ENCODE assay signal across 11 mouse cellular contexts in genomic region chr17:53578776-53579175, GRCm38 (mm10). TPM values are rescaled to one million over a fixed set of nuclear protein-coding genes. Genes with fewer than 3 reads are reported as not detected.
DNase-seq lines count a peak whose midpoint lies in the region; ATAC-seq and TF ChIP-seq lines count a peak whose summit lies in the region.
"Had no signal": no experiment of that assay in that cellular context is flagged by ENCODE, and none has a peak within 500 bp of the region (broad histone marks: within the 10 kb centered on the region; RNA-seq: fewer than 3 reads in every experiment).

No protein-coding gene starts in this region.

- no peaks in the 10 kb centered on the region for H3K9me3 ChIP-seq in heart, postnatal 0 days (replicated peaks; ENCODE audit: control insufficient read depth, low read length)
- H3K9me3 ChIP-seq in hindbrain, embryonic 16.5 days (ENCODE audit: control insufficient read depth, low read length), result no peaks in the 10 kb centered on the region
- H3K9me3 ChIP-seq: embryonic facial prominence, embryonic 10.5 days; limb, embryonic 15.5 days had no signal

- 10% methylated on average over 9 of the region's 9 CpGs for WGBS in cerebellum, adult 2 months
- WGBS in heart, postnatal 0 days, result 31% methylated on average over 9 of the region's 9 CpGs
- WGBS in hindbrain, embryonic 16.5 days, result 55% methylated on average over 6 of the region's 9 CpGs

- peak overlapping the region; percentile 99 for H3K27ac ChIP-seq in cerebellum, adult 2 months (ENCODE audit: insufficient read depth, low read length)
- peak overlapping the region; percentile 60 for H3K27ac ChIP-seq in heart, postnatal 0 days (ENCODE audit: low read depth)
- H3K27ac ChIP-seq in hindbrain, embryonic 16.5 days (ENCODE audit: low read depth, low read length), result no peak overlapping the region
- H3K27ac ChIP-seq: embryonic facial prominence, embryonic 10.5 days; limb, embryonic 15.5 days had no signal

- no peaks in the 10 kb centered on the region for H3K27me3 ChIP-seq in cerebellum, adult 2 months (ENCODE audit: control insufficient read depth, insufficient read depth, low read length)
- no peaks in the 10 kb centered on the region for H3K27me3 ChIP-seq in heart, postnatal 0 days (ENCODE audit: control insufficient read depth, insufficient read depth, low read length)
- H3K27me3 ChIP-seq in splenic B cell, adult 2 months (ENCODE audit: control insufficient read depth, insufficient read depth, low read length, poor library complexity, severe bottlenecking), result no peaks in the 10 kb centered on the region
- no peaks in the 10 kb centered on the region for H3K27me3 ChIP-seq in hindbrain, embryonic 16.5 days (replicated peaks; ENCODE audit: control insufficient read depth, insufficient read depth, low read length)
- H3K27me3 ChIP-seq: limb, embryonic 15.5 days had no signal

- H3K4me3 ChIP-seq in cerebellum, adult 2 months (replicated peaks; ENCODE audit: insufficient read depth, low read depth, low read length), result peak overlapping the region; percentile 27
- no peak overlapping the region for H3K4me3 ChIP-seq in heart, postnatal 0 days (ENCODE audit: low read depth, low read length)
- no peak overlapping the region for H3K4me3 ChIP-seq in hindbrain, embryonic 16.5 days (ENCODE audit: low read length)
- H3K4me3 ChIP-seq: embryonic facial prominence, embryonic 10.5 days; limb, embryonic 15.5 days had no signal

- no peak for TF ChIP-seq CTCF in cerebellum, adult 2 months (IDR thresholded peaks at IDR 0.05; ENCODE audit: borderline replicate concordance, insufficient read depth, low read depth, low read length)
- no peak for TF ChIP-seq CTCF in heart, postnatal 0 days (IDR thresholded peaks at IDR 0.05; ENCODE audit: low read depth)

- H3K9ac ChIP-seq in heart, postnatal 0 days (replicated peaks; ENCODE audit: low read depth, low read length), result no peak overlapping the region
- no peak overlapping the region for H3K9ac ChIP-seq in hindbrain, embryonic 16.5 days (ENCODE audit: low read depth, low read length)
- H3K9ac ChIP-seq: limb, embryonic 15.5 days had no signal

- intact Hi-C loops in left cerebral cortex, postnatal 4 days (cut with DNase I), result no loop called here

- TF ChIP-seq EP300 in heart, postnatal 0 days (IDR thresholded peaks at IDR 0.05; ENCODE audit: low read depth), result no peak

- peak; percentile 66 for ATAC-seq in heart, postnatal 0 days (ENCODE audit: insufficient read depth, low read depth)
- no peak for ATAC-seq in hindbrain, embryonic 16.5 days

- TF ChIP-seq POLR2A in cerebellum, adult 2 months (IDR thresholded peaks at IDR 0.05; ENCODE audit: borderline replicate concordance, insufficient read depth, low read length), result peak; percentile 20; the same call in 1 of the 2 replicates

- peaks cover 31% of the 10 kb centered on the region for H3K4me1 ChIP-seq in cerebellum, adult 2 months (ENCODE audit: control insufficient read depth, insufficient read depth, low read length)
- peaks cover 39% of the 10 kb centered on the region for H3K4me1 ChIP-seq in heart, postnatal 0 days (ENCODE audit: control insufficient read depth, insufficient read depth)
- H3K4me1 ChIP-seq in hindbrain, embryonic 16.5 days (ENCODE audit: control insufficient read depth, insufficient read depth, low read depth, low read length), result no peaks in the 10 kb centered on the region

- DNase-seq in left cerebral cortex, postnatal 4 days, result peak; percentile 27
- DNase-seq in left cerebral cortex, adult 9 months (ENCODE audit: low spot score in 2 of 2), result no peak
- DNase-seq in cerebellum, adult 2 months, result peak; percentile 87 to 94
- DNase-seq in heart, postnatal 0 days (ENCODE audit: low spot score), result no peak
- DNase-seq in splenic B cell, adult 2 months (ENCODE audit: low read depth, low spot score), result peak; percentile 56
- no peak for DNase-seq in adipocyte (ENCODE audit: low spot score)
- DNase-seq in urinary bladder, postnatal 25 days (ENCODE audit: low spot score), result no peak

- H3K36me3 ChIP-seq in heart, postnatal 0 days (replicated peaks; ENCODE audit: control insufficient read depth, insufficient read depth, low read length), result 0 out of 2 replicates have a peak, but pooled peaks cover 4% of the 10 kb centered on the region
- H3K36me3 ChIP-seq in splenic B cell, adult 2 months (ENCODE audit: control insufficient read depth, insufficient read depth, low read length, poor library complexity, severe bottlenecking), result no peaks in the 10 kb centered on the region
- no peaks in the 10 kb centered on the region for H3K36me3 ChIP-seq in hindbrain, embryonic 16.5 days (ENCODE audit: control insufficient read depth, insufficient read depth, low read length)
- H3K36me3 ChIP-seq: embryonic facial prominence, embryonic 10.5 days; limb, embryonic 15.5 days had no signal

- peak overlapping the region; percentile 29; the same call in 1 of the 2 replicates for H3K4me2 ChIP-seq in heart, postnatal 0 days (ENCODE audit: low read depth, low read length)
- H3K4me2 ChIP-seq in hindbrain, embryonic 16.5 days (ENCODE audit: low read length), result no peak overlapping the region
- H3K4me2 ChIP-seq: limb, embryonic 15.5 days had no signal

RNA-seq across cellular contexts. Expression of gene Kat2b, which starts 12.1 kb away (rescaled TPM):
- total RNA-seq in left cerebral cortex, postnatal 4 days (2021), result 10 to 100 TPM; 14.2 to 14.4 TPM
- polyA plus RNA-seq in cerebellum, adult 2 months (2012; rRNA removed), result 40.5 and 43.4 TPM in 2 replicates
- 65.1 and 71.3 TPM in 2 replicates for total RNA-seq in heart, postnatal 0 days (2014; rRNA removed; ENCODE audit: low replicate concordance)
- polyA plus RNA-seq in heart, postnatal 0 days (2015; fragmentation: Nextera tagmentation; extraction: Ambion mirVana), result 11.0 and 12.1 TPM in 2 replicates
- polyA plus RNA-seq in hindbrain, embryonic 16.5 days (2015; fragmentation: Nextera tagmentation; extraction: Ambion mirVana), result 4.6 and 7.2 TPM in 2 replicates

RNA-seq across cellular contexts. Expression of gene Pp2d1, which starts 39.5 kb away (rescaled TPM):
- not detected for total RNA-seq in left cerebral cortex, postnatal 4 days (2021)
- not detected in 2 replicates for polyA plus RNA-seq in cerebellum, adult 2 months (2012; rRNA removed)
- total RNA-seq in heart, postnatal 0 days (2014; rRNA removed; ENCODE audit: low replicate concordance), result not detected in 2 replicates
- 0.14 TPM in 1 of 2 replicates, not detected in the other for polyA plus RNA-seq in heart, postnatal 0 days (2015; fragmentation: Nextera tagmentation; extraction: Ambion mirVana)
- polyA plus RNA-seq in hindbrain, embryonic 16.5 days (2015; fragmentation: Nextera tagmentation; extraction: Ambion mirVana), result 0.28 and 0.35 TPM in 2 replicates
- total RNA-seq: heart, adult 18-20 months had no signal

Comparison
In these comparisons a context has a peak if more than half of its experiments do, and no peak if none do; other contexts are left out.
1. DNase-seq: peak in left cerebral cortex, postnatal 4 days (single experiment), cerebellum, adult 2 months (2 of 2) and splenic B cell, adult 2 months (single experiment); none in left cerebral cortex, adult 9 months (0 of 2), heart, postnatal 0 days (single experiment), adipocyte (single experiment) and urinary bladder, postnatal 25 days (single experiment).